Mouse (Mus musculus) midbrain, embryonic 13.5 days (tissue): ENCODE results near the gene Lrch1. TPM values are rescaled to one million over a fixed set of nuclear protein-coding genes. Genes with fewer than 3 reads are reported as not detected.

Source experiments
- ATAC-seq: fragments of 200-750 bp; cut with Nextera tagmentation; 2 replicates; pipeline ENCODE4 v1.8.0; 2017; ENCODE audit warnings: mild to moderate bottlenecking, moderate TSS enrichment, moderate library complexity
- H3K27ac ChIP-seq: fragments of 300-500 bp; sonication (generic); 2 replicates; pipeline ENCODE4 v1.5.1; 2015; ENCODE audit warnings: inconsistent platforms, mild to moderate bottlenecking, moderate library complexity
- H3K27me3 ChIP-seq: fragments of 300-500 bp; sonication (generic); 2 replicates; pipeline ENCODE4 v1.6.1; 2015; ENCODE audit warnings: mild to moderate bottlenecking, inconsistent platforms
- H3K36me3 ChIP-seq: fragments of 300-500 bp; sonication (generic); 2 replicates; pipeline ENCODE4 v1.6.1; 2015; ENCODE audit warnings: mild to moderate bottlenecking, inconsistent platforms
- H3K4me1 ChIP-seq: fragments of 300-500 bp; sonication (generic); replicated peaks from 2 replicates; pipeline ENCODE4 v1.6.1; 2015; ENCODE audit warnings: inconsistent platforms
- H3K4me2 ChIP-seq: fragments of 300-500 bp; sonication (generic); replicated peaks from 2 replicates; pipeline ENCODE4 v1.6.1; 2015; ENCODE audit warnings: moderate library complexity, mild to moderate bottlenecking, inconsistent platforms
- H3K4me3 ChIP-seq: fragments of 300-500 bp; sonication (generic); replicated peaks from 2 replicates; pipeline ENCODE4 v1.5.1; 2015; ENCODE audit warnings: mild to moderate bottlenecking, inconsistent platforms
- H3K9ac ChIP-seq: fragments of 300-500 bp; sonication (generic); replicated peaks from 2 replicates; pipeline ENCODE4 v1.6.1; 2015; ENCODE audit warnings: mild to moderate bottlenecking, inconsistent platforms
- H3K9me3 ChIP-seq: fragments of 300-500 bp; sonication (generic); 2 replicates; pipeline ENCODE4 v1.6.1; 2016; ENCODE audit warnings: mild to moderate bottlenecking, inconsistent platforms
- WGBS: fragments of 180-500 bp; shearing (Covaris S2); methylation state at CpG from one replicate; pipeline ENCODE4 v1.1.7; 2015; 5-methylcytosine and 5-hydroxymethylcytosine counted together
- polyA plus RNA-seq: library from polyadenylated mRNA; unstranded; fragments of >200 nt; fragmentation: Nextera tagmentation; extraction: Ambion mirVana; gene quantifications from 2 replicates; pipeline ENCODE4 v1.2.1, GENCODE M21; 2015

The Lrch1 gene
- polyA plus RNA-seq, 1 experiment from 2014 or later: 9.7 TPM

GRCm38 (mm10) chr14:74880868-74881267 is 66.8 kb downstream of the Lrch1 start:
- H3K4me3 ChIP-seq: no peak overlapping the region
- peaks cover 32% of the 10 kb centered on the region for H3K4me1 ChIP-seq
- ATAC-seq: no peak
- H3K4me2 ChIP-seq: no peak overlapping the region
- no peaks in the 10 kb centered on the region for H3K27me3 ChIP-seq
- no peaks in the 10 kb centered on the region for H3K36me3 ChIP-seq
- 90% methylated on average over 10 of the region's 10 CpGs for WGBS
- no peak overlapping the region for H3K9ac ChIP-seq
- H3K27ac ChIP-seq: no peak overlapping the region
- no peaks in the 10 kb centered on the region for H3K9me3 ChIP-seq

GRCm38 (mm10) chr14:74879480-74879879 is 68.2 kb downstream of the Lrch1 start:
- WGBS: 66% methylated on average over 10 of the region's 10 CpGs
- Histone ChIP-seq H3K36me3 (no peaks in the 10 kb centered on the region), H3K4me2 (no peak overlapping the region), H3K9me3 (no peaks in the 10 kb centered on the region), H3K4me1 (peaks cover 20% of the 10 kb centered on the region), H3K4me3 (no peak overlapping the region), H3K27me3 (no peaks in the 10 kb centered on the region), H3K9ac (no peak overlapping the region), H3K27ac (no peak overlapping the region)
- no peak for ATAC-seq

- no peak overlapping the region for H3K4me3 ChIP-seq
- no peak for ATAC-seq
- no peaks in the 10 kb centered on the region for H3K36me3 ChIP-seq
- no peaks in the 10 kb centered on the region for H3K27me3 ChIP-seq
- no peak overlapping the region for H3K4me2 ChIP-seq
- peaks cover 5% of the 10 kb centered on the region; the same call in 1 of the 2 replicates for H3K4me1 ChIP-seq
- H3K27ac ChIP-seq: no peak overlapping the region
- 75% methylated on average over 5 of the region's 5 CpGs for WGBS
- H3K9me3 ChIP-seq: no peaks in the 10 kb centered on the region
- no peak overlapping the region for H3K9ac ChIP-seq
Measured at GRCm38 (mm10) chr14:74877287-74877686, 70.4 kb downstream of the Lrch1 start.

GRCm38 (mm10) chr14:74871220-74871619 is 76.5 kb downstream of the Lrch1 start:
- Histone ChIP-seq H3K36me3 (no peaks in the 10 kb centered on the region), H3K27ac (no peak overlapping the region), H3K4me3 (no peak overlapping the region), H3K4me1 (peaks cover 19% of the 10 kb centered on the region), H3K9ac (no peak overlapping the region), H3K27me3 (no peaks in the 10 kb centered on the region), H3K9me3 (no peaks in the 10 kb centered on the region), H3K4me2 (no peak overlapping the region)
- WGBS: 64% methylated on average over 4 of the region's 4 CpGs
- no peak for ATAC-seq

DNA sequence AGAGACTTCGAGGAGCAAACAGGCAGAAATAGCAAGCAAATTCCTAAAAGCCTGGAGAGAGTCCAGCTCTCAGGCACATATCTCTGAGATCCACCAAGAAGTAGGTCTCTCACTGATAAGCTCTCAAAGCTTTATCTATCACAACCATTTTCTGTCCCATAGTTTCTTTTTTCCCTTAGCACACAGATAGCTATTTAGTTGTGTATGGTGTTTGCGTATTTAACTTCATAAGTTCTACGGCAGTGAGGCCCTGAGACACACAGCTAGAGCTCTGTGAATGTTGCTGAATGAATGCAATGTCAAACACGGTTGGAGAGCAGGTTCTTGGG is 78.8 kb downstream of the Lrch1 start:
- H3K9me3 ChIP-seq: no peaks in the 10 kb centered on the region
- ATAC-seq: no peak
- H3K4me1 ChIP-seq: peaks cover 25% of the 10 kb centered on the region
- H3K9ac ChIP-seq: no peak overlapping the region
- WGBS: 88% methylated on average over 4 of the region's 4 CpGs
- H3K4me3 ChIP-seq: no peak overlapping the region
- H3K36me3 ChIP-seq: no peaks in the 10 kb centered on the region
- no peak overlapping the region for H3K27ac ChIP-seq
- no peak overlapping the region for H3K4me2 ChIP-seq
- no peaks in the 10 kb centered on the region for H3K27me3 ChIP-seq

DNA sequence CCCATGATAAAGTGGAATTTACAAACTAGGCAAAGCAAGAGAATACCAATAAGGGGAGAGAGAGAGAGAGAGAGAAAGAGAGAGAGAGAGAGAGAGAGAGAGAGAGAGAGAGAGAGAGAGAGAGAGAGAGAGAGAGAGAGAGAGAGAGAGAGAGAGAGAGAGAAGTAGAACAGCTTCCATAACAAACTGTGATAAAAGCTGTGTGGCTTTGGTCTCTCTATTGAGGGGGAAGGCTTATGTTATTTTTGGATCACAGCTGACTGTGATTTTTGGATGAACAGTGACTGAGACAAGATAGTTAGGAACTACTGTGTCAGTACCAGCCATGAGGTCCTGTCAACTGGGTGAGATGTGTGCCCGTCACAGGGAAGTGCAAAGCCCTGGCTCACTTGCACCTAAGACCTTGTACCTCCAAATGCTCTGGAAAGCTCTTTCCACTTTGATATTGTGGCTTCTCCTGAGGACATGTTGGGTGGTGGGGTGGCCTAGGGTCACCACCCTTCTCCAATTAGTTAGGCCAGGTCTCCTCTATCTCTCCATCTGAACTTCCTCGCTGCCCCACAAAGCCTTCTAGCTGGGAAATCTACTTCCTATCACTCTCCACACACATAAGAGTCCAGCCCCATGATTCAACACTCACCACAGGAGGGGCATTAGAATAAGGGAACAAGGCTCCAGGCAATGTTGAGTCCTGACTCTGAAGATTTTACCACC is 79.3 kb downstream of the Lrch1 start:
- 88% methylated on average over 2 of the region's 2 CpGs for WGBS
- Histone ChIP-seq H3K9me3 (no peaks in the 10 kb centered on the region), H3K9ac (no peak overlapping the region), H3K27ac (no peak overlapping the region), H3K4me1 (peaks cover 25% of the 10 kb centered on the region), H3K27me3 (no peaks in the 10 kb centered on the region), H3K36me3 (no peaks in the 10 kb centered on the region), H3K4me2 (no peak overlapping the region), H3K4me3 (no peak overlapping the region)
- ATAC-seq: no peak

DNA sequence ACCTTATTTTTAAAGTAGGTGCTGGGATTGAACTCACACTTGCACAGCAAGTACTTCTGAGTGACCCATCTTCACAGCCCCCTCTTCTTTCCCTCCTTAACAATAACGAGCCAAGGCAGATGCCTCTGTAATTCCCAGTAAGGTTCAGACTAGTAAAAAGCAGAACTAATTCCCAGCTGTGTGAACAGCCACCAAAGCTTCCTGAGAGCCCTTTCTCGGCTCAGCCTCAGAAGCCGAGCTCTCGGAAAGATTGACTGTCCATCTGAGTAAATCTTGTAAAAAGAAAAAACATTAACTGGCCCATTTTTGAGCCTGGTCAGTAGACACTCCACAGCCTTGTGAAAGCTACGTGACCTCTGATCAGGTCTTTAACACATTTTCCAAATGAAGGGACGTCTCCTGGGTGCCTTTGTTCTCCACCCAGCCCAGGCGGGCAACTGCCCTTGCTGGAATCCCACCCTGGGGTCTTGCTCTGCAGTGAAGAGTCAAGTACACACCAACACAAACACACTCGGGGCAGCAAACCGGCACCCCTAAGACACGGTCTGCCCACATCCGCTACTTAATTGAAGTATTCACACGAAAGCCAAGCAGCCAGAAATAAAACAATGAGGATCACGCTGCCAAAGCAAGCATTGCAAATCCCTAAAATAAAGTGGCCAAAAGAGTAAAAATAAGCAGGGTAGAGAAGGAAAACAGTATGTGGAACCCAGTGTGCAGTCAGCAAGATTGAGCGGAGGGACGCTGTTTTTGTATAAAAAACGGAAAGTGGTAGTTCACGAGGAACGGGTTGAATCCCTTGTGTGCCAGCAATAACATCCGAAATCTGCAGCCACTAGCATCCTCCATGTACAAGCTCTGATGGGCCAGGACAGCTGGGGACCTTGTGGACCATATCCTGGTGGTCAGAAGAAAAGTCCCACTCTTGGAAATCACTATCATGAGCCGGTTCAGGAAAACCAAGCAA is 80.3 kb downstream of the Lrch1 start:
- H3K27me3 ChIP-seq: no peaks in the 10 kb centered on the region
- no peaks in the 10 kb centered on the region for H3K9me3 ChIP-seq
- H3K4me1 ChIP-seq: peaks cover 25% of the 10 kb centered on the region
- no peak for ATAC-seq
- no peak overlapping the region; the same call in 1 of the 2 replicates for H3K9ac ChIP-seq
- no peaks in the 10 kb centered on the region for H3K36me3 ChIP-seq
- H3K4me2 ChIP-seq: peak overlapping the region; percentile 42
- 25% methylated on average over 20 of the region's 20 CpGs for WGBS
- no peak overlapping the region for H3K4me3 ChIP-seq
- H3K27ac ChIP-seq: peak overlapping the region; percentile 25; the same call in 1 of the 2 replicates

GRCm38 (mm10) chr14:74865738-74866137 is 81.9 kb downstream of the Lrch1 start:
- no peaks in the 10 kb centered on the region for H3K27me3 ChIP-seq
- no peaks in the 10 kb centered on the region for H3K36me3 ChIP-seq
- no peak overlapping the region for H3K4me2 ChIP-seq
- 69% methylated on average over 3 of the region's 3 CpGs for WGBS
- ATAC-seq: no peak
- H3K9ac ChIP-seq: no peak overlapping the region
- peaks cover 27% of the 10 kb centered on the region for H3K4me1 ChIP-seq
- H3K27ac ChIP-seq: no peak overlapping the region
- H3K4me3 ChIP-seq: no peak overlapping the region
- no peaks in the 10 kb centered on the region for H3K9me3 ChIP-seq

DNA sequence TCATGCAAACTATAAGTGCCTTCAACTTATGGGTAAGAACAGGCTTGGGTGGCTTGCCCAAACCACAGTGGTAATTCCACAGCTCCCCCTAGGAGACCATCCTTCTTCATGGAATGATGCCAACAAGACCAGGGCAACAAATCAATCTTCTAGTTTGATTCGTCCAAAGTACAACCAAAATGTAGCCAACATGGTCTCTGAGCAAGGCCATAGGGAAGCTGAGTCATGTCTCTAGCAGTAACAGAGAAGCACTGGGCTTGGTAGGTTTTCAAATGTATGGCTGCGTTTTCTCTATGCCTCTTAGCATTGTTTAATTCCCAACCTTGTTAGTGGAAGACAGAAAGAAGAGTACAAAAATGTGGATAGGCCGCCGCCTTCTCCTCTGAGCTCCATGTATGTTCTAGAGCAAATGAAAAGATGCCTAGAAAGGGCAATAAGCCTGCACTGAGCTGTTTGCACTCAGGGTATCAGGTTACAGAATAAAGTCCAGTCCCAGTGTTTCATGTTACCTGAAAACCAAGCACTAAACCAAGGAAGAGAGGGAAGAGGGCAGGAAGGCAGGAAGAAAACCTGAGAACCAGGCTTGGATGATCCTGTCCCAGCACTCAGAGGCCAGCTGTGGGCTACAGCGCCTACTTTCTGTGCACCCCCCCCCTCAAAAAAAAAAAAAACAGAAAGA is 82.7 kb downstream of the Lrch1 start:
- Histone ChIP-seq H3K4me3 (no peak overlapping the region), H3K36me3 (no peaks in the 10 kb centered on the region), H3K27ac (no peak overlapping the region), H3K4me1 (peaks cover 25% of the 10 kb centered on the region), H3K27me3 (no peaks in the 10 kb centered on the region), H3K9me3 (no peaks in the 10 kb centered on the region), H3K4me2 (no peak overlapping the region), H3K9ac (no peak overlapping the region)
- 78% methylated on average over 5 of the region's 5 CpGs for WGBS
- ATAC-seq: no peak

DNA sequence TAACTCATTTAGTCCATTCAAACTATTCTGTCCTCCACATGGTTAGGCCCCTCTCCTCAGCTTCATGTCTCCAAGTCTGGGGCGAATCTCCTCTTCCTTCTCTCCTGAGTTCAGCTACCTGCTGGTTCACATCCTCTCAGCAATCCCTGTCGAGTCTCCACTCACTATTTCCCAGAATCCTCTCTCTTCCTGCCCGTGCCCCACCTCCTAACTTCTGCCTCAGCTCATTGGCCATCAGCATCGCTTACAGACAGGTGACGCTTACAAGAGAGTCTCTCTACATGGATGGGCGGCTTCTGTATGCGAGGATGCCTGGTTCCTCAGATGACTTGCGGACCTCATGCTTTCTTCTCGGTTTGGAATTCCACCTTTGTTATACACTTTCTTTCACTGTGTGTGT is 86.2 kb downstream of the Lrch1 start:
- Histone ChIP-seq H3K36me3 (no peaks in the 10 kb centered on the region), H3K9ac (no peak overlapping the region), H3K4me2 (no peak overlapping the region), H3K9me3 (no peaks in the 10 kb centered on the region), H3K27ac (no peak overlapping the region), H3K27me3 (no peaks in the 10 kb centered on the region), H3K4me3 (no peak overlapping the region), H3K4me1 (peaks cover 8% of the 10 kb centered on the region; the same call in 1 of the 2 replicates)
- ATAC-seq: no peak
- 90% methylated on average over 9 of the region's 9 CpGs for WGBS

DNA sequence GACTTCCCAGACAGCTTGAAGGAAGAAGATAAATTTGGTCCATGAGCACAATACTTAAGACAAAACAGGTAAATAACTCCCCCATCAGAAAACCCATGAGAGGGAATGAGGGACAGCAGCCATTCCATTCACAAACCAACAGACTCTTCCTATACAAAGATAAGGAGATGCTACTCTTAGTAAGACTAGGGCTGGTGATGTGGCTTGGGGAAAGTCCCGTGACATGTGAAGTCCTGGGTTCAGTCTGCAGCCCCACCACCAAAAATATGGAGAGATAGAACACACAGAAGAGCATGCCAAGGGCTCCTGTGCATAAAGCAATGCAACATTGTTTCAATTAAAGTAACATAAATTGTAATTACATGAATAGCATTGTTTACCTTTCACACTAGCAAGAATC is 88.5 kb downstream of the Lrch1 start:
- H3K4me3 ChIP-seq: no peak overlapping the region
- H3K9ac ChIP-seq: no peak overlapping the region
- no peaks in the 10 kb centered on the region for H3K27me3 ChIP-seq
- peaks cover 2% of the 10 kb centered on the region; the same call in 1 of the 2 replicates for H3K36me3 ChIP-seq
- no peak for ATAC-seq
- no peak overlapping the region for H3K27ac ChIP-seq
- H3K4me1 ChIP-seq: peaks cover 2% of the 10 kb centered on the region; the same call in 1 of the 2 replicates
- H3K4me2 ChIP-seq: no peak overlapping the region
- H3K9me3 ChIP-seq: no peaks in the 10 kb centered on the region
- WGBS: 94% methylated on average over 1 of the region's 1 CpGs

DNA sequence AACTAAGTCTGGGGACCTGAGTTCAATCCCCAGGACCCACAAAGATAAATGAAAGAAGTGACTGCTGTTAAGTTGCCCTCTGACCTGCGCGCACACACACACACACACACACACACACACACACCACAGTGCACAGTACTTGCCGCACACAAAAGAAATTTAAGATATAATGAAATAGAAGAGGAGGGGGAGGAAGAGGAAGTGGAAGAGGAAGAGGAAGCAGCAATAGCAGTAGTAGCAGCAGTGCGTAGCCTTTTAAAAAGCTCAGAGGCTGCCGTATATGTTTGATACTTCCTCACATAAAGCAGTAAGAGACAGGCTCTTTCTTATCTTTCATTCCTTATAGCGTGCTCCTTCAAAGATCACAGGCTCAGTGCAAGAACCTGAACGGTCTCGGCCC is 92.2 kb downstream of the Lrch1 start:
- Histone ChIP-seq H3K27me3 (no peaks in the 10 kb centered on the region), H3K4me3 (no peak overlapping the region), H3K4me1 (peaks cover 25% of the 10 kb centered on the region), H3K36me3 (peaks cover 2% of the 10 kb centered on the region; the same call in 1 of the 2 replicates), H3K9me3 (no peaks in the 10 kb centered on the region), H3K4me2 (no peak overlapping the region), H3K27ac (no peak overlapping the region), H3K9ac (no peak overlapping the region)
- 93% methylated on average over 8 of the region's 8 CpGs for WGBS
- no peak for ATAC-seq
